Mouse (Mus musculus) embryonic facial prominence, embryonic 15.5 days (tissue): ENCODE data around the gene Sema4f. TPM values are rescaled to one million over a fixed set of nuclear protein-coding genes. Genes with fewer than 3 reads are reported as not detected.
A peak's percentile ranks its signal among the peaks of the same experiment; 100 is the strongest.

ENCODE experiments used
- ATAC-seq: fragments of 200-750 bp; cut with Nextera tagmentation; 2 replicates; pipeline ENCODE4 v1.8.0; 2017; ENCODE audit warnings: low read depth, moderate TSS enrichment; ENCODE audit not compliant: insufficient number of reproducible peaks, low FRiP score, low TSS enrichment
- H3K27ac ChIP-seq: fragments of 300-500 bp; sonication (generic); replicated peaks from 2 replicates; pipeline ENCODE4 v1.5.1; 2015; ENCODE audit warnings: mild to moderate bottlenecking, inconsistent platforms
- H3K27me3 ChIP-seq: fragments of 300-500 bp; sonication (generic); 2 replicates; pipeline ENCODE4 v1.6.1; 2015; ENCODE audit warnings: inconsistent platforms
- H3K36me3 ChIP-seq: fragments of 300-500 bp; sonication (generic); 2 replicates; pipeline ENCODE4 v1.6.1; 2015; ENCODE audit warnings: mild to moderate bottlenecking, inconsistent platforms
- H3K4me1 ChIP-seq: fragments of 300-500 bp; sonication (generic); 2 replicates; pipeline ENCODE4 v1.6.1; 2015; ENCODE audit warnings: inconsistent platforms
- H3K4me2 ChIP-seq: fragments of 300-500 bp; sonication (generic); replicated peaks from 2 replicates; pipeline ENCODE4 v1.6.1; 2015; ENCODE audit warnings: mild to moderate bottlenecking, inconsistent platforms
- H3K4me3 ChIP-seq: fragments of 300-500 bp; sonication (generic); replicated peaks from 2 replicates; pipeline ENCODE4 v1.5.1; 2015; ENCODE audit warnings: mild to moderate bottlenecking, inconsistent platforms
- H3K9ac ChIP-seq: fragments of 300-500 bp; sonication (generic); 2 replicates; pipeline ENCODE4 v1.6.1; 2015; ENCODE audit warnings: inconsistent platforms
- H3K9me3 ChIP-seq: fragments of 300-500 bp; sonication (generic); replicated peaks from 2 replicates; pipeline ENCODE4 v1.6.1; 2016; ENCODE audit warnings: inconsistent platforms
- WGBS: fragments of 180-500 bp; shearing (Covaris S2); methylation state at CpG from one replicate; pipeline ENCODE4 v1.1.7; 2015; 5-methylcytosine and 5-hydroxymethylcytosine counted together
- polyA plus RNA-seq: library from polyadenylated mRNA; unstranded; fragments of >200 nt; fragmentation: Nextera tagmentation; extraction: Ambion mirVana; gene quantifications from 2 replicates; pipeline ENCODE4 v1.2.1, GENCODE M21; 2015

The Sema4f gene
- polyA plus RNA-seq, 1 experiment from 2014 or later, result 2.3 TPM

DNA sequence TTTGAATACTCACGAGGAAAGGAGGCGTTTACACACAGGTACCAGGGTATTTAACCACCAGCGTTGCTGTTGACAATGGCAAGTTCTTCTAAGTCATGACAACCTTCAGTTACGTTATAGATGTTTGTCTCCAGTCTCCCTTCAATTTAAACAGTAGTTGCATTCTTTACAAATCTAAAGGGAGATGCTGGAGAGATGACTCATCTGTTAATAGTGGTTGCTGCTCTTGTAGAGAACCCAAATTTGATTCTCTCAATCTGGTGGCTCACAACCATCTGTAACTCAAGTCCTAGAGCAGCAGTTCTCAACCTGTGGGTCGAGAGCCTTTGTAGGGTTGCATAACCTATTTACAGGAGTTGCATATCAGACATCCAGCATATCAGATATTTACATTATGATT is 71.1 kb downstream of the Sema4f start:
- Histone ChIP-seq H3K4me2 (no peak overlapping the region), H3K27ac (no peak overlapping the region), H3K4me1 (0 out of 2 replicates have a peak, but pooled peaks cover 6% of the 10 kb centered on the region), H3K4me3 (no peak overlapping the region), H3K36me3 (no peaks in the 10 kb centered on the region), H3K9me3 (no peaks in the 10 kb centered on the region), H3K27me3 (no peaks in the 10 kb centered on the region), H3K9ac (no peak overlapping the region)
- ATAC-seq, result no peak
- 63% methylated on average over 5 of the region's 5 CpGs for WGBS

DNA sequence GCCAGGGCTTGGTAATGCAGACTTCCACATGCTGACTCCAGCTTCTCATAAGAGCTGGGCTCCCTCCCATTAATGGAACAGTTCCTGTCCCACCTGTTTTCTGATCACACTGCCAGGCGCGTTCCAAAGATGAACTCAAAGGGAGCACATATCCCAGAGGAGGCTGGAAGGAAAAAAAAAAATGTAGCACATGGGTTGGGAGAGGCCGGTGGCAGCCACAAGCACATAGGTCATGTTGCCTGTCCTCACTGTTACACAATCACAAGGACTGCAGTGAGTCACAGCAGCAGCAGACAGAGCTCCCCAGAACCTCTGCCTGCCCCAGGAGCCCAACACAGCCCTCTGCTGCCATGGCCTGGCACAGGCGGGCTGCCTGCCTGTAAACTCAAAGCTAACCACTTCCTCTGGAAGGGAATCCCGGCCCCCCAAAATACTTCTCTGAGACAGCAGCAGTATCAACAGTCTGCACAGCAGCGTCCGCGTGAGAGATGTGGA is 76.1 kb downstream of the Sema4f start:
- Histone ChIP-seq H3K36me3 (no peaks in the 10 kb centered on the region), H3K4me1 (0 out of 2 replicates have a peak, but pooled peaks cover 16% of the 10 kb centered on the region), H3K9ac (no peak overlapping the region), H3K27ac (peak overlapping the region; percentile 68), H3K27me3 (no peaks in the 10 kb centered on the region), H3K4me2 (no peak overlapping the region), H3K9me3 (no peaks in the 10 kb centered on the region), H3K4me3 (no peak overlapping the region)
- WGBS, result 57% methylated on average over 8 of the region's 8 CpGs
- ATAC-seq, result no peak

DNA sequence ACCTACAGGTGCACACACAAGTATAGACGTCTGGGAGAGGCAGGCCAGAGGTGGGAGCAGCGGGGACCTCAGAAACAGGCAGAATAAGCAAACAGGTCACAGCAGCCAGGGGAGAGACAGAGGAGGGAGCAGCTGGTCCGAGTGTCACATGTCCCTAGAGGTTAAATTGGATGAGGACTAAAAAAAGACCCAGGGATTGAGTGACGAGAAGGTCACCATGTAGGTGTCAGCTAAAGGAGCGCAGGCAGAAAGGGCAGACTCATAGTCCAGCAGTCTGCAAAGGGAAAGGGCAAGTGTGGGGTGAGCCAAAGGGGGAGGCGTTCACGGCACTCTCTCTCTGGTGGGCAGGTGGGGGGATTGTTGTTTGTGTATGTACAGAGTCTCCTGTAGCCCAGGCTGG is 77.1 kb downstream of the Sema4f start:
- Histone ChIP-seq H3K27me3 (no peaks in the 10 kb centered on the region), H3K4me1 (0 out of 2 replicates have a peak, but pooled peaks cover 16% of the 10 kb centered on the region), H3K4me2 (no peak overlapping the region), H3K4me3 (no peak overlapping the region), H3K27ac (no peak overlapping the region), H3K9me3 (no peaks in the 10 kb centered on the region), H3K36me3 (no peaks in the 10 kb centered on the region), H3K9ac (no peak overlapping the region)
- ATAC-seq, result no peak
- 44% methylated on average over 7 of the region's 7 CpGs for WGBS

DNA sequence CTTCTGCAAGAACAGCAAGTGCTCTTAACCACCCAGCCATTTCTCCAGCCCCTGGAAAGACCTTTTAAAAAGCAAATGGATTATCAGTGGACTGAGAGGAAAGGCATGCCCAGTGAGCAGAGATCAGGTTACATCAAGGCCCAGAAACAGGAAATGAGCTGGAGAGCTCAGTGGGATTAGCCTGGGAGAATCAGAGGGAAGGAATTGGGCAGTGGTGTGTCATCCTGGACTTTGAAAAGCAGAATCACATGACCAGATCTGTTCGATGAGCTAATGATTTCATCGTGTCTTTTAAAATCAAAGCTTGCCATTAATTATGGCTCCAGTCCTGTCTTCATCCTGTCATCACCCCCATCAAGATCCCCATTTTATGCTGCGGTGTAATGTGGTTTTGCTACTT is 77.5 kb downstream of the Sema4f start:
- WGBS, result 39% methylated on average over 3 of the region's 3 CpGs
- no peak overlapping the region for H3K9ac ChIP-seq
- H3K27ac ChIP-seq, result no peak overlapping the region
- ATAC-seq, result no peak
- no peaks in the 10 kb centered on the region for H3K27me3 ChIP-seq
- H3K9me3 ChIP-seq, result no peaks in the 10 kb centered on the region
- no peak overlapping the region for H3K4me3 ChIP-seq
- no peak overlapping the region for H3K4me2 ChIP-seq
- H3K36me3 ChIP-seq, result no peaks in the 10 kb centered on the region
- H3K4me1 ChIP-seq, result 0 out of 2 replicates have a peak, but pooled peaks cover 16% of the 10 kb centered on the region

Other genes starting within 250 kb of the Sema4f start
- gene Pole4, start 234.4 kb downstream of the Sema4f start, polyA plus RNA-seq, result 89.2 and 89.9 TPM in 2 replicates
- 19.5 and 23.2 TPM in 2 replicates for gene Hk2, start 165.3 kb downstream of the Sema4f start, polyA plus RNA-seq
- gene M1ap, start 7.1 kb upstream of the Sema4f start, polyA plus RNA-seq, result 0.25 and 0.27 TPM in 2 replicates
- gene Dok1, start 93.7 kb upstream of the Sema4f start, polyA plus RNA-seq, result 9.3 and 10.9 TPM in 2 replicates
- gene Loxl3, start 94.4 kb upstream of the Sema4f start, polyA plus RNA-seq, result 19.2 and 25.4 TPM in 2 replicates
- 198 and 201 TPM in 2 replicates for gene Aup1, start 114.8 kb upstream of the Sema4f start, polyA plus RNA-seq
- gene Htra2, start 115.5 kb upstream of the Sema4f start, polyA plus RNA-seq, result 68.9 and 72.0 TPM in 2 replicates
- 1.0 and 1.6 TPM in 2 replicates for gene Dqx1, start 118.1 kb upstream of the Sema4f start, polyA plus RNA-seq
- gene Tlx2, start 130.5 kb upstream of the Sema4f start, polyA plus RNA-seq, result 0.51 and 0.61 TPM in 2 replicates
- gene Pcgf1, start 138.1 kb upstream of the Sema4f start, polyA plus RNA-seq, result 37.7 and 39.4 TPM in 2 replicates
- gene Lbx2, start 146.6 kb upstream of the Sema4f start, polyA plus RNA-seq, result 0.59 and 0.99 TPM in 2 replicates
- 3.2 and 3.4 TPM in 2 replicates for gene Ccdc142, start 161.8 kb upstream of the Sema4f start, polyA plus RNA-seq
- 2.9 and 3.2 TPM in 2 replicates for gene Gm42688, start 161.8 kb upstream of the Sema4f start, polyA plus RNA-seq
- 121 and 136 TPM in 2 replicates for gene Mrpl53, start 169.3 kb upstream of the Sema4f start, polyA plus RNA-seq
- gene Mogs, start 175.7 kb upstream of the Sema4f start, polyA plus RNA-seq, result 50.7 and 52.6 TPM in 2 replicates
- 109 and 113 TPM in 2 replicates for gene Wbp1, start 181.8 kb upstream of the Sema4f start, polyA plus RNA-seq
- 18.2 and 18.5 TPM in 2 replicates for gene Ino80b, start 185.7 kb upstream of the Sema4f start, polyA plus RNA-seq
- gene Rtkn, start 195.7 kb upstream of the Sema4f start, polyA plus RNA-seq, result 62.8 and 63.2 TPM in 2 replicates
- 7.9 and 12.0 TPM in 2 replicates for gene Wdr54, start 216.6 kb upstream of the Sema4f start, polyA plus RNA-seq
- gene 1700003E16Rik, start 216.6 kb upstream of the Sema4f start, polyA plus RNA-seq, result 10.3 and 17.2 TPM in 2 replicates
- 98.7 and 103 TPM in 2 replicates for gene Dctn1, start 226.2 kb upstream of the Sema4f start, polyA plus RNA-seq